Mouse (Mus musculus): Measurements from ENCODE around the gene Rgs6.

Gene Rgs6

DNA sequence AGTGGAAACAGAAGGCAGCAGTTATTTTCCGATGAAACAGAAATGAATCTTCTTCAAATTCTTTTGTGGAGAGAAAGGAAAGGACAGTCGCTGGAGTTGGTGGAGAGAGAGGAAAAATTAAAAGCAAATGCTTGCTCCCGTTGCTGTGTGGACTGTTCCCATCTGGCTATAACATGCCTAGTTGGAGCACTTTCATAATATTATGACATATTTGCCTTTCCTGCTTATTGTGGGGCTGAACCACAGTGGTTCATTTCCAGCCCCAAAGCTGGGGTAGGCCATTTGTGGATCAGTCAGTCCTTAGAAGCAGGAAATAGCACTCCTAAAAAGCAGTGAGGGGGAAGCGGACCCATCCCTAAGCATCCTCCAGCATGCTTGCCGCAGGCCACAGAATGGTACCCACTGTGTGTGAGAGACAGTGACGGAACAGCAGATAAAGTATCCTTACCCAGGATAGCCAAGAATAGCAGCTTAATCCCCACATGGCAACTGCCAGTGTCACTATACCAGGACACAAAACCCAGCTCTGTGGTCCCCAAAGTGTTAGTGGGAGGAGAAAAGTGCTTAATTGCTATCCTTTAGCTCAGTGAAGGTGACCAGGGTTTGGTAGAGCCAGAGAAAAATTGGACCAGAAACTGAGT is 456.0 kb downstream of the Rgs6 start:
- no peak for DNase-seq

DNA sequence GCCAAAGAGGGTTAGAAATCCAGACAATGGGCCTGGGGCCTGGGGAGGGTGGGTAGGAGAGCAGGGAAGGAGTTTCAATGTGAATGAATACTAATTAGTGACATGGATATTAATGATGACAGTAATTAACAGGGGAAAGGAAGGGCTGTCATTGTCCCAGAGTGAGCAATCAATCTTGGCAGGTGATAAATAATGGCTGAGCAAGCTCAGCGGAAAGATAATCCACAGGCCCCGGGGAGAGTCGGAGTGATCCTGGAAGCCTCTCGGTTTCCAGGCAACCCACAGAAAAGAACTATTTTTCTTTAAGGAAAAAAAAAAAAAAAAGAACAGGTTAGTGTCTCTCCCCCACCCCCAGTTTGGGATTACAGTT is 456.5 kb downstream of the Rgs6 start:
- DNase-seq, result no peak

DNA sequence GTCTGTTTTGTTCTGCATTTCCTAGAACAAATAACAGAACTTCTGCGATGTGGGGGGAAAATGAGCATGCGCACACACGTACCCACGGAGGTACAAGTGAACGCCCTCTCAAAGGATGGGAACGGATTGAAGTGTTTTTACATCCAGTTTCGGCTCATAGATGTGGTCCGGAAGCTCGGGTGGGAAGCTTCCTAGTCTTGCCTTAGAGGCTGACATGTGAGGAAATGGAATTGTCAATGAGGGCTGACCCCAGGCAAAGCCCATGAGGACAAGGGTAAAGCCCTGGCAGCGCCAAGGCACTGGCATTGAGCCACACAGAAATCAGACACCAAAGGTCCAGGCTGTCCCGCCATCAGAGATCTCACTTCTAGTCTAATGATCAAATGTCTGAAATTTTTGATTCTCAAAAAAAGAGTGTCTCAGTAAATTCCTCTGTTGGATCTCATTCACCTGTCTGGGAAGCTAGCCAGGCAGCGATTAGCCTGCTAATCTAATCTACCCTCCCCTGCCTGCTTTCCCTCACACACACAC is 457.0 kb downstream of the Rgs6 start:
- peak; percentile 20 for DNase-seq

DNA sequence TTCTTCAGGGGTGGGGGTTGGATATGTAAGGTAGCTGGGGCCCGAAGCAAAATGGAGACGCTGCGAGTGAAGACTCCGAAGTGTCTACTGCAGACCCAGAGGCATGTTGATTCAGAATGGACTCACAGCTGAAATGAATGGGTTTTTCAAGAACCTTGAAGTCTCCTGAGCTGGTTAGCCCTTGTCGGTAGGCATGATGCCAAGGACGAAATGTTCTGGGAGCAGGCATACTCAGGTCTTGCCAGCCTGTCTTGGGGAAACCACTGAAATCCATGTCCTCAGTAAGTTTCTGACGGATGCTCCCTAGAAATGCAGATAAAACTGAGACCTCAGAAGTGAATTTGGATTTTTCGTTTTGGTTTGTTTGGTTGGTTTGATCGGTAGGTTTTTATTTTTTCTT is 458.6 kb downstream of the Rgs6 start:
- no peak for DNase-seq

DNA sequence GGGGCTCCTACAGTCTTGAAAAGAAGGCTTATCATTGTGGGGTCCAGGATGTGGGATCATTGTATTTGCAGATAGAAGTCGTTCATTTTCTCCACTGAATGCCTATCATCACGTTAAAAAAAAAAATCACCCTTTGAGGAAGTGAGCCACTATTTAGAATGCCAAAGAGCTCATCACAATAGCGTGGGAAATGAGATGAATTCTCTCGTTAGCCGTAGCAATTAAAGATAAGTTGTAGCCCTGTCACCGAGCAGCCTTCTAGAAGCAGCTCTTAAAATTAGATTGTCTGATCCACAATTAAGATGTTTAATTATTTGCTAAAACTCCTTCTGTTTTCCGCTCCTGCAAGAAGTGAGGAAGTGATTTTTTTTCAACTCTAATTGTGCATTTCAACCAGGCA is 459.6 kb downstream of the Rgs6 start:
- no peak for DNase-seq

DNA sequence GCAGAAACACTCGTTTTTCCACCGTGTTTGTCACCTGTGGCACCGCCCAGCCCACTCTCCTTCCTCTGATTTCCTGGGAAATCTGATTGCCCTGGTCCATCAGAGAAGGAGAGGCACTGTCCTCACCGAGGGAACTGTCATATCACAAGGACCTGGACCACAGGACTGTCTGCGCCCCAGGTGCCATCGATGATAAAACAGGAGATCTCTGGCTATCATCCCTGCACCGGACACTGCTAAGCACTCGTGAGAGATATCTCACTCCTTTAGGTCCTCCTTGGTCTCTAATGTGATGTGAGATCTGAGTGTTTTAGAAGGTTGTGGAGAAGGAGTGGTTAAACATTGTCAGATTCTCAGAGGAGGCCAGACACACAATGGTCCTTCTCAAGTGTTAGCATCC is 462.4 kb downstream of the Rgs6 start:
- no peak for DNase-seq

DNA sequence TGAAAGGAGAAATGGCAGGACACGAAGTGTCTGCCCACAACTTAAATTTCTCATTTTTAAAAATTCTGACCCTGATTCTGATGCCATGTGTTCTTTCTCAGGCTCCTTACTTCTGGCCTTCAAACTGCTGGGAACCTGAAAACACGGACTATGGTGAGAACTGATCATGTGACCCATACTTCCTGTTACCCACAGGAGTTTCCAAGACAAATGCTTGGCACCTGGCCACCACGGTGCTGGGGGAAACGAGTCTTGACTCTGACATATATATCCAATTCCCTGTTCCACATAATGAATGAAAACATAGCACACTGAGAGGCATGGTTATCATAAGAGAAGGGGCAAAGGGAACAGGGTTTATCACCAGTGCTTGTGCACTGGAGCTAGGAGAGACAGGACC is 464.3 kb downstream of the Rgs6 start:
- DNase-seq, result no peak

DNA sequence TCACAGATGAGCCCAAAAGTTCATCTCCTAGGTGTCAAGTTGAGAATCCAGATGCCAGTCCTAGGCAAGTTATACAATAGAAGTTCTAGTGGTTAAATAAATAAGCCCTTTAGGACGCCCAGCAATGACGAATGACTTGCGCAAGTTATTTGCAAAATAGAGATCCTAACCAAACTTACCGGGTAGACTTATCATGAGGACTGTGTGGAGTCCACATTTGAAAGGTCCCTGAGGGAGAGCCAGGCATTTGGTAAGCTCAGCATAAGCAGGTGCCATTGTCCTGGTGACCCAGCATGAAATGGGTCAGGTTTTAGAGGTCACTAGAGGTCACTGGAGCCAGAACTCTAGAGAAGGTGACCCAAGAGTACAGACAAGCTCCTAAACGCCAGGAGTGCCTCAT is 467.6 kb downstream of the Rgs6 start:
- no peak for DNase-seq

DNA sequence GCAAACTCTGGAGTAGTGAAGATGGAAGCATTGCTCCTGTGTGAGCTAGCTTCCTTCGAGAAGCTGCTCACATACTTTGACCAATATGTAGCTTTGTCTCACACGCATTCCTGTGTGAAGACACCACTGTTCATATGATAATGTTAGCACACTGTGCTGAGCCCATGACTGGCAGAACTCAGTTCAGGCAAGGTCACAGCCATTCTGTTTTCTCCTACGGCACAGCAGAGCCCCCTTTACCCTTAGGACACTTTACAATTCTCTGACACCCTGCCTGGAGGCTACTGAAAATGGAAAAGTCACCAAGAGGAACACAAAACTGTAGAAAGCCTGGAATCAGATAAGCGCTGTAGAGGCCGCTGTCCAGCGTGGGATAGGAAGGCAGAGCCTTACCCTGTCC is 478.3 kb downstream of the Rgs6 start:
- DNase-seq, result no peak

DNA sequence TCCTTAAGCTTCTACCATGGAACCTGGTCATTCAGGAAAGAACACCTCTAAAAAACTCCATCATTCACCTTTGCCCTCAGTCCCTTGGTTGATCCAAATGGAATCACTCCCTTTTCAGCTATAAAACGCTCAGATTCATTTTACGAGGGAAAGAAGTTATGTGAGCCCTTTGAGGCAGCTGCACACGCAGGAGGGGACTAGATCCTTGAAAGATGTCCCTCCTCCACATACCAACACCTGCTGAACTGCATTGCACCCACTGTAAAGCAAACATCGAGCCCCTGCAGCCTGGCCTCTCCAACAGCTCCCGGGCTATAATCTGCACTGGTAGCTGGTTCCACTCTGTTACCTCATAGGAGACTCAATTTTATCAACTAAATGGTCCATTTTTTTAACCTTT is 482.8 kb downstream of the Rgs6 start:
- DNase-seq, result no peak

DNA sequence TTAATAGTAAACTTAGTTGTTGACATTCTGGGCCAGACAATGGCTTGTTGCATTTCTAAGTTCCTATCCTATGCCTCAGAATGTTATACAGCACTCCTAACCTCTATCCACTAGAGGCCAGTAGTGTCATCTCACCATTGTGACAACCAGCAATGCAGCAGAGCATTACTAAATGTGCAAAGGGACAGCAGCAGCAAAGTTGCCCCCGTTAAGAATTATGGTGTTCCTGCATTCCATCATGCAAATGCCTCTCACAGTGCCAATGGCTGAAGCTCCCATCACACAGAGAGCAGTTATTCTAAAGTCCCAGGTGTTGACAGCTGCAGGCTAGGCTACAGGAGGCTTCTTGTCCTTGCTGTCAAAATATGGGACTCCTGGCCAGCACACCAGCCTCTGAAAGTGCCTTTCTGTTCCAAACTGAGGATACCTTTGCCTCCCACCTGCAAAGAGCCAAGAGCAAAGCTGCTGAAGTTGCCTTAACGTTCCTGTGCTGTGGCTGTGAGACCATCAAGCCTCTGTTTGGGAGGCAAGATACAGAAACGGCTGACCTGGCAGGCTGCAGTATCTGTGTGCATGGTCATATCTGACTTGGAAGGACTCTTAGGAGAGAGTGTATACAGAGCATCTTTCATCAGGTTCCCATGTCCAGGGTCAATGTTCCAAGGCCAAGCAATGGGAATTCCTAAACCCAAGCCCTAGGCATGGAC is 484.2 kb downstream of the Rgs6 start:
- peak; percentile 37 for DNase-seq

DNA sequence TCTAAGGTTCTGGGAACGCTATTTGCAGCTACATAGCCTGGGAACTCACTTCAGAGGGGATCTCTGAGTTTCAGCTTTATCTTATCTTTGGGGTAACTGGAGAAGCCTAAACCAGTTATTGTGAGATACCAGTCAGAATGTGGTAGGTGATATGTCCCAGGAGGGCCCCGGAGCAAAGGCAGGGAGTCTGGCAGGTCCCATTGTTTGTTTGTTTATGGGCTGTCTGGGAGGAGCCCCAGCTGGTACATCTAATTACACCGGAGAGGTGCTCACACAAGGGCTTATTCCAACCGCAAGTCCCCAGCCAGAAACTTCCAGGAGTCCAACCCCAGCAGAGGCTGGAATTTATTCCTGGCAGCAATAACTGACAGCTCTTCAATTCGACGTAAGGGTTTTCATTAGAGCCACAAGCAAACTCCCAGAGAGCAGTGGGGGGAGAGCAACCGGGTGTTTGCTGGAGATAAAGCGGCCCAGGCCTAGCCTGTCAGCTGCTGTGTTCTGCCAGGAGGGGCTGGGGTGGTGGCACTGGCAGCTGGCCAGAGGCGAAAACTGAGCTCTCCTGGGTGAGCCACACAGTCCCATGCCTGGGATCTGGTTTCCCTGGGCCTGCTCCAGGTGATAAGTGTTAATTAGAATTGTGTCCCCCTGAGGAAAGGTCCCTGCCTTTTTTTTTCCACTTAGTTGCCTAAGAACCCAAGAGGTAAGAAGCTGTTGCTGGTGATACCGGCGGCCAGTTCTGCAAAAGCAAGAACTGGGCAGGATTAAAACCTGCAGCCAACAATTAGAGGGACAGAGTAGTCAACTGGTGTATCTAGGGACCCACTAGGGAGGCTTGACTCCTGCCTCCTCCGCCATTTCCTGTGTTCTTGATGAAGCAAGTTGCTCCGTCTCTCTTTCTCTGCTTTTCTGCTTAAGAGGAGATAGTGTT is 485.1 kb downstream of the Rgs6 start:
- peak; percentile 25 for DNase-seq

DNA sequence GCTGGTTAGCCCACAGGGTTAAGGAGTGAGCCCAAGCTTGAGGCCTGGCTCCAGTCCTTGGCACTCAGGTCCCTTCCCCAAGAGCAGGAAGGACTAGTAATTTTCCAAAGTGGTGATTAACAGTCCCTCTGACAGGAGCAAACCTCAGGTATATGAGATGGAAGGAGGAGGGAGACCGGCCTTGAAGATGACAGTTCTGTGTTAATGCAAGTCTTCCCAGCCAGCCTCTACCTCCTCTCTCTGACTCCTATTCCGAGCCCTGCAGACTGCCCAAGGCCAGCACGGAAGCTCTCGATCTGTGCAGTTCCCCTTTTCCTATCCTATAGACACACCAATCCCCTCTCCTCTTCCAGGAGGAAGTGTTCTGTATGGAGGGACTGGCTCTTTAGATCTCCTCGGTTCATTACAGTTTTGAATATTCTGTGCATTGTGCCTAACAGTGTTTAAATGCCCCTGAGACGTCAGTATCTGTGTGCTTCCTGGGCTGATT is 485.8 kb downstream of the Rgs6 start:
- no peak for DNase-seq

DNA sequence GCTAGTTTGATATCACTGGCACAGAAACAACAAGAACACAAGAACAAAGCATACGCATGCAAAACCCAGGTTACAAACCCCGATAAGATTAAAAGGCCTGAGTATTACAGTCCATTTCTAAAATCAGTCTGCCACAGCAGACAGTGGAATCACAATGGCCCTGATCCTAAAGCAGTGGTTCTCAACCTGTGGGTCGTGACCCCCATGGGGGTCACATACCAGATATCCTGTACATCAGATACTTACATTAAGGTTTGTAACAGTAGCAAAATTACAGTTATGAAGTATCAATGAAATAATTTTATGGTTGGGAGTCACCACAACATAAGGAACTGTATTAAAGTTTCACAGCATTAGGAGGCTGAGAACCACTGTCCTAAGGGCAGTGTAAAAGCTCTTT is 488.1 kb downstream of the Rgs6 start:
- DNase-seq, result no peak

DNA sequence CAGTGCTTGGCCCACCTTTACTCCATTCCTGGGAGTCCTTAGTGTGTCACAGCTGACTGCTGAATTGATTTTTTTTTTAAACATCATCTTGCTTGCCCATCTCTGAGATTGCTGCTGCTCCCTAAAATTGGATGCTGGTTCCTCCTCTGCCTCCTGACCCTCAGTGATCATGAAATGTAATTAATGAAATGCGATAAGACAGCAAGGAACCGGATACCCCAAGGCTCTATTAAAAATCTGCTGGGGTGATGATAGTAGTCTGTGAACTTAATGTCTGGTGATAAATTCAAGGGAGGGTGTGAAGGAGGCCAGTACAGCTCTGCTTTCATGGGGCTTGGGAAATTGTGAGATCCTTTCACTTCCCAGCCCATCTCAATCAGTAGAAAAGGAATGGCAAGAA is 489.4 kb downstream of the Rgs6 start:
- DNase-seq, result no peak

DNA sequence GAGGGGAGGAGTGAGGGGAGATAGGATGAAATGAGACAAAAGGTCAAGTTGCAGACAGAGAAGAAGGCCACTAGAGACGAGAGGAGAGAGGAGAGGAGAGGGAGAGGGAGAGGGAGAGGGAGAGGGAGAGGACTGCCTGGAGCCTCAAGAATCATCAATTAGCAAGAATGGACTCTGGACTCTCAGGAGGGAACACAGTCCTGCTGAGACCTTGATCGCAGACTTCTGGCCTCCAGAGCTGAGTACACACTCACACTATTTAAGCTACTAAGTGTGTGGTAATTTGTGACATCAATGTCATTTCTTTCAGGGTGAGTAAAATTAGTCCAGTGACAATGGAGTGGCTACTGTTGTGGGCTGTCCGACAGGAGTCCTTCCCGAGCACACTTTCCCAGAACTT is 495.3 kb downstream of the Rgs6 start:
- DNase-seq, result no peak

DNA sequence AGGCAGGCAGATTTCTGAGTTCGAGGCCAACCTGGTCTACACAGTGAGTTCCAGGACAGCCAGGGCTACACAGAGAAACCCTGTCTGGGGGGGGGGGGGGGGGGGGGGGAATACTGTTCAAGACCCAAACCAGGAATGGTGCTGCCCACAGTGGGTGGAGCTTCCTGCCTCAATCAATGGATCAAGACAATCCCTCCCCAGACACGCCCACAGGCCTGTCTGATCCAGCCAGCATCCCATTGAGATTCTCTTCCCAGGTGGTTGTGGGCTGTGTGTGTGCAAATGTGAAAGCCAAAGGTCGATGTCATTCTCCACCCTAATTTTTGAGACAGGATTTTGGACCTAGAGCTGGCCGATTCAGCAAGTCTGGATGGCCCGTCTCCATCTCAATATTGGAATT is 496.5 kb downstream of the Rgs6 start:
- no peak for DNase-seq

DNA sequence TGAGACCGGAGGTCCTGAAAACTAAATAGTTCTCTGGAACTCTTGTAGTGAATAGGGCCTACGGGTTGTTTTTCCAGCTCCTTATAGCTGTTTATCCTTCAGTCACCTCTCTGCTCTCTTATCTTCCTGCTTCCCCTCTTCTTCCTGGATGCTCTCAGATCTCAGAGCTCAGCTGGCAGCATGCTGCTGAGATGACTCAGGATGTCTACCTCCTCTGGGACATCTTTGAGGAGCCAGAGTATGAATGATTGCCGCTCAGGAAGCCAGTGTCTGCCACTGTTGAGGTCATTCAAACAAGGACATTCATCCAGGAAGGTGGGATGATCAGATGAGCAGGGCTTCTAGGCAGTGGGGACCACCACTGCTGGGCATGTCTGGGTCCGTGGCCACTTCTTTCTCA is 498.9 kb downstream of the Rgs6 start:
- no peak for DNase-seq

DNA sequence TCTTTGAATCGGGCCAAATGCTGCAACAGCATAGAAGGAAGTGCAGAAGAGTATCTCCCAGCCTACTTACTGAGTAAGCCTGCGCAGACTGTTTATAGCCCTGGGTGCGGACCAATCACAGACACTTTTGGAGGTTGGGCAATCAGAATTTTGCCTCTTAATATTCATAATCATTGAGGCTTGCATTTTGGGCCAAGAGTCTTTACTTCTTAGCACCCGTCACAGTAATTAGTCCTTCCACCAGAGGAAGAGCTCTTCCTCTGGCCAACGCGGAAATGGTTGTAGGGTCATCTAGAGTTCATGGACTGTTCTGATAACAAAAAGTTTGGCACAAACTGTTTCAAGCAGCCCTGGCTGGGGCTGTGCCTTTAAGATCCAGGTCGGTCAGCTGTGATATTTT is 499.5 kb downstream of the Rgs6 start:
- no peak for DNase-seq

DNA sequence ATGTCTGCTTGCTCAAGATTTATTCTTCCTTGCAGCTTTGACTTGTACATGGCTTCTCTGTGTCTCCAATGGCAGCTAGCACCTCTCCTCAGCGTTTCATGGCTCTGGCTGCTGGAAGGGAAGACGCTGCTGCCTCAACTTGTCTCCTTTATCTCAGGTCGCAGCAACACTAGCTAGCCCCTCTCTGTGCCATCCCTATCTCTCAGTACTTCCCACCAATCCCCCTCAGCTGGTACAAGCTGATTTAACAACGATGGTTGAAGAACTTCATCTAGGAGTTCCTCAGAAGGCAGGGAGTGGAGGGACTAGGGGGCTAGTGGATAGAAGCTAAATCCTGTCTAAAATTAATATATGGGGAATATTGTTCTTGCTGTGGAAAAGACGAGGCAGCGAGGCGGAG is 503.9 kb downstream of the Rgs6 start:
- no peak for DNase-seq

DNA sequence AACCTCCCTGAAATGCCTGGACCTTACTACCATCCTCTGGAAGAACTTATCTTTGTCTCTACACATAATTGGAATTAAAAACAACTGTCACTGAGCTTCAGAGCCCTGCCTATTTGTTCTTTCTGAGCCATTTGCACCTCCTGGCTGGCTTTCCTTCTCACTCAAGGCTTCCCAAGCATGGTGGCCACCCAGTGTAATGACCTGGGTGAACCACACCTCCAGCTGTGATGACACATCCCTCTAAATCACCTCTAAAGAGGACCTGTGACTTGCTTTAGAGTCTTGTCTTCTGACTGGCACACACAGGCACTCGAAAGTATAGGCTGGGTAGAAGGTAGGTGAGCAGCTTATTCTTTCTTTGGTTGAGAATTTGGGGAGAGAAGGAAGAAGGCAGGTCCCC is 509.7 kb downstream of the Rgs6 start:
- no peak for DNase-seq

DNA sequence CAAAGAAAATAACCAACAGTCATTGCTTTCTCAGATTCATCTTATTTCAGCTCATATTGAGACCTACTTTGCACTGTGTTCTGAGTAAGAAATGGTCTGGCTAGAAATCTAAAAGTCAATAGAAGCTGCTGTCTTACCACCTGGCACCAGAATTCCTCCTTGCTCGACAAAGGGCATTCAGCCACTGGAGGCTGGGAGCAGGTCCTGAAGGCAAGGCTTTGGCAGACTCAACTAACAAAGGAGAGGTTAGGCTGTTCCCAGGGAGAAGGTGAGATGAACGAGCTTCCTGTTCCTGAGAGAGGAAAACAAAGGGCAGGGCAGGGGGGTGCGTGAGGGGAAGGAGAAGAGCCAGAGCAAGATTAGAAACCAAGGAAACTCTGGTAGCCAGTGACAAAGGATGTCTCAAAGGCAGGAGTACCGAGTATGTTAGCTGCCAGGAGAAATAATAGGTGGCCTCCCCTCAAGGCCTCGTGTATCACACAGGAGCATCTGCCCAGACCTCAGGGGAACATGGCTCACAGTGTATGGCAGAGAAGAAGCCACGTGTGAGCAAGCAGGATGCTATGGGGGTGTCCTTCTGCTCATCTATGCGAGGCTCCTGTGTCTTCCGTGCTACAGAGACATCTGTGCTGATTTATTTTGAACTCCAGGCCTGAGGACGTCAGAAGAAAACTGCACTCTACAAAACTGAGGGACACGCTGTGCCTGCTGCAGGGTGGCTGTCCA is 510.7 kb downstream of the Rgs6 start:
- no peak for DNase-seq

DNA sequence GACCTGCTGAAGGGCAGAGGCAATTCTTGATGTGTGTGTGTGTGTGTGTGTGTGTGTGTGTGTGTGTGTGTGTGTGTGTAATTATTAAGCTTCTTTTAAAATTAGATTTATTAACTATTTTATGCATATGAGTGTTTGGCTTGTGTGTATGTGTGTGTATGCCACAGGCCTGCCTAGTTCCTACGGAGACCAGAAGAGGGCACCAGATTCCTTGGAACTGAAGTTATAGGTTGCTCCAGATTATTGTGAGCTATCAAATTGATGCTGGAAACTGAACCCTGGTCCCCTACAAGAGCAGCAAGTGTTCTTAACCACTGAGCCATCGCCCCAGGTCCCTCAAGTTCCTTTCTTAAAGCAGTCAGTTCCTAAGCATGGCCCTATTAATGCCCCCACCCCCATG is 511.8 kb downstream of the Rgs6 start:
- no peak for DNase-seq
